Mouse (Mus musculus) megakaryocyte-erythroid progenitor cell, adult 5-6 weeks (primary cell): ENCODE measurements at regions not wholly inside any gene's neighbourhood (a gene's known extent, or its start where the extent isn't known, plus 50 kb on each side); places are given as distances from the start of the nearest gene placed in this dataset.
"Not testable (repeated sequence)": the region's sequence is repeated elsewhere in the genome, so short reads cannot be mapped to it uniquely, and the experiment has no call there.

ENCODE experiments used
- ATAC-seq: replicated peaks from 2 replicates; pipeline ENCODE4 v1.8.0; 2016; ENCODE audit warnings: mild to moderate bottlenecking, inconsistent platforms; ENCODE audit not compliant: severe bottlenecking, poor library complexity, low FRiP score, low TSS enrichment

- no peak for ATAC-seq
These were observed 211.6 kb downstream of the Dad1 start for GRCm38 (mm10) chr14:54042286-54042685.

- ATAC-seq, result no peak
These were observed 213.3 kb downstream of the Dad1 start for GRCm38 (mm10) chr14:54040644-54041043.

GRCm38 (mm10) chr14:54034516-54034915 lies 219.4 kb downstream of the Dad1 start:
- no peak for ATAC-seq

GRCm38 (mm10) chr14:54023552-54023951 lies 230.4 kb downstream of the Dad1 start:
- no peak for ATAC-seq

DNA sequence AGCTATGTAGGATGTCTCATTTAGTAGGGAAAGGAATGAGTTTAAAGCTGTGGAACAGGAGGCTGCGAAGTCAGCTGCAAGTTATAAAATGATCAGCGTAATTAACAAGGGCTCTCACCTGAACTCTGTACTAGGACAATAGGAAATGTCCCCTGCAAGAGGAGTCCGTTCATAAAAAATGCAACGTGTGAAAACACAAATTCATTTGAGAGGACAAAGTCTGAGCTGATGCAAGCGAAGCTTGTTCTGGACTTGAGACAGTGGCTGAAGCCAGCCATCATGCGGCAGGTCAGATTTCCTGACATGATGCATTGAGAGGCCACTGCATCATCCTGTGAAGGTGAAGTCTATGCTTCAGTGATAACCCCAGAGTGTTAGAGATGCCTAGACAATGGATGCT lies 232.5 kb downstream of the Dad1 start:
- no peak for ATAC-seq

GRCm38 (mm10) chr14:54014628-54015027 lies 239.3 kb downstream of the Dad1 start:
- no peak for ATAC-seq

DNA sequence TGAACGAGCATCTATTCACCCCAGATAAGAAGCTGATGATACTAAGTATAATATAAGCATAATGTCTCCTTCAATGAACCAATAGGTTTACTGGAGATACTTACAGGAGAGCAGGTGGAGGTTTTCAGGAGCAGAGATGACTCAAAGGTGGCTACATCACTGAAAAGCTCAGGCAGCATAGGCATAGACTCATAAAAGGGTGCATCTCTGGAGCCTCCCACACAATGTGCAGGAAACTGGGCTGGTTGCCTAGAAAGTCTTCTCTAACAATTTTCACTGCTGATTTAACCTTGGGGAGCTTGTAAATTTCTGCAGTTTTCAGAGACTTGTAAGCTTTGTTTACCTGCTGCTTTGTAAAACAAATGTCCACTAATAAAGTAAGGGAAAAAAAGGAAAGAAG lies 251.8 kb downstream of the Dad1 start:
- 0 out of 2 replicates have a peak, but pooled peaks have one; percentile 52 for ATAC-seq

DNA sequence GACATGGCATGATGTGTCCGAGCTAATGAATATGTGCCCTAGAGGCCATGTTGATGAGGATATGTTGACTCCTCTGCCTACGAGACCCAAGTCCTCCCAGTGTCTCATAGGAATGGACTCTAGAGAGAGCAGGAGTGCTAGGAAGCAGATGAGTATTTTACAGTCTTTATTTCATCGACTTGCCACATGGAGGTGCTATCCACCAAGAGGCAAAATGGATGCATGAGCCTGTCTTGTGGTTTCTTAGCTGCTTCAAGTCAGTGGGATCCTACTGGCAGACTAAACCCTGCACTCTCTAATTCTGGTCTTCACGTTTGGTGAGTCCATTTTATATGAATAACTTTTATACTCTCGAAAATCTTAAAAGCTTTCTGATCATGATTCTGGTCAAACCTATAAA lies 253.4 kb downstream of the Dad1 start:
- no peak for ATAC-seq

GRCm38 (mm10) chr14:53993427-53993826 lies 260.5 kb downstream of the Dad1 start:
- ATAC-seq, result no peak

GRCm38 (mm10) chr14:53992712-53993286 lies 261.1 kb downstream of the Dad1 start:
- ATAC-seq, result no peak

DNA sequence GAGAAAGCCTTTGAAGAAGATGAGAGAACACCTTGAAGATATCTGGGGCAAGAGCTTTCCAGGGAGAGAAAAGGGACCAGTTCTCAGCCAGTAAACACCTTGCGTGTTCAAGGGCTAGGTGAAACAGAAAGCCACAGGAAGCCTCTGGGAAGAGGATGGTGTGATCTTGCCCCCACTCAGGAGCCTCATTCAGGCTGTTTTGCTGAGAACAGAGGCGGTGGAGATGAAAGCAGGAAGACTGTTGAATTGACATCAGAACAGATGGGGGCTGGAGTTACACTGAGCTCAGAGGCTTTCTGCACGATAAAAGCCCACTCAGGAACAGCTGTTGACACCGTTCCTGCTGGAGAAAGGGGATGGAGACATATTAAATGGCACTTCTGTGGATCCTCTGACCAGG lies 262.5 kb downstream of the Dad1 start:
- no peak for ATAC-seq

- no peak for ATAC-seq
These were observed 273.1 kb downstream of the Dad1 start for GRCm38 (mm10) chr14:53980771-53981170.

GRCm38 (mm10) chr14:53961426-53961825 lies 292.5 kb downstream of the Dad1 start:
- ATAC-seq, result not testable (repeated sequence)

DNA sequence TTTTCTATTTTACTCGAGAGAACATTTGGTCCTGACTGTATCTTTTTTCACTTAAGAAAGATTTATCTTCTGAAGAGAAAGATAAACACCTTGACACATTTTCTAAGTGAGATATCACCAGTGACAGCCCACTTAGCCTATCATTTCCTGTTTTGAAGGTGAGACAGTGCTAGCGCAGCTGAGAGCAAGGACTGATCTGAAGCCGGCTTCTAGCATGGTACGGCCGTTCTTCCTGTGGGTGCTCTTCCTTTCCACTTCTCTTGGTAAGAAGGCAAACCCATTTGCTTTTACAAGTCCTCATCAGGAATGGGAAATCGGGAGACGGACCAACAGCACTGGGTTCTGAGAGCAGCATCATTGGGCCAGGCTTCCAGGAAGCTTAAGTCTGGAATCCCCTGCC lies 293.1 kb downstream of the Dad1 start:
- ATAC-seq, result peak; percentile 85

- ATAC-seq, result not testable (repeated sequence)
These were observed 318.1 kb downstream of the Dad1 start for GRCm38 (mm10) chr14:53935791-53936231.

DNA sequence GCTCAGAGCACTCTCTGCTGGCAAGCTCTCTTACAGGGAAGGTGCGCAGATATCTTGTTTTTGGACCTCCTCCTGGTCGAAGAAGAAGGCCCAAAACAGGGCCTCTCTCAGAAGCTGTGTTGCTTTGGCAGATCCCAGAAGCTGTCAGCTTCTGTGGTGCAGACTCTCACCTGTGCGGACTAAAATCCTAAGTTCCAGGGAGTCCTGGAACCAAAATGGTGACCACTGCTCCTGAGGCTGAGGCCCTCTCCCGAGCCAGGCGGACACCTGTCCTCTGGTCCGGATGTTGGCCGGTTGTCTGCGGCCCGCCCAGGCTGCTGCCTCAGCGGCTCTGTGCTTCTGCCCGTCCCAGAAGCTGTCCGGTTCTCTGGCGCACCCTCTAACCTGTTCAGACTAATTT lies 318.6 kb downstream of the Dad1 start:
- ATAC-seq, result not testable (repeated sequence)

- no peak for ATAC-seq
These were observed 343.0 kb downstream of the Dad1 start for GRCm38 (mm10) chr14:53910871-53911270.

DNA sequence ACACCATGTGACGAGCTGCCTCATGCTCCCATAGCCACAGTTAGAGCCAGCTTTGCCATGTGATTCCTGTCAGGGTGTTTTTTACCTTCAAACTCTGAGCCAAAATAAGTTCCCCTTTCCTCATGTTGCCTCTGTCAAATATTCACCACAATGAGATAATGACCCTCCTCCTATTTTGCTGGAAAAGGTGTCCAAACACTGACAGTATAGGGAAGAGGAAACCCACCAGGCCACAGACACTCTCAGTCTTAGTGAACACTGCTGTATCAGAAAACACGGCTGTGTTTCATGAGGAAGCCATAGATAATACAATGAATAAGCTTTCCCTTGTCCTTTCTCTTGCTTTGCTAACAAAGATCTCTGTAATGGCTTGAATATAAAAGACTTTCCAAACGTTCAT lies 349.3 kb downstream of the Dad1 start:
- ATAC-seq, result no peak

DNA sequence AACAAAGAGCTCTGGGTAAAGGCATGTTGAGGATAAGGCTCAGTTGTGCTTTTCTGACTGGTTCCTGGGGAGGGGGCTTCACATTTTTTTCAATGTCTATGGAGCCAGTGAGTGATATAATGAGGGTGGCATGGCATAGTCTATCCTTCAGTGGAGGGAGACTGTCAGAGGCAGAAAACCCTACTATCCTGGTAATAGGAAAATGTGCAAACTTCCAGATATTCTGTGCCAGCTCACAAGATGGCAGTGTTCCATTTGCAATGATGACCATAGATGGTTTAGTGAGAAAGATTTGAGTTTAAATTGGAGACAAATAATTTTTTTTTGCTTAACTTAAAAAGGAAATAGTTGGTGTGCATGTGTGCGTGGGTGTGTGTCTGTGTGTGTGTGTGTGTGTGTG lies 352.8 kb downstream of the Dad1 start:
- no peak for ATAC-seq

DNA sequence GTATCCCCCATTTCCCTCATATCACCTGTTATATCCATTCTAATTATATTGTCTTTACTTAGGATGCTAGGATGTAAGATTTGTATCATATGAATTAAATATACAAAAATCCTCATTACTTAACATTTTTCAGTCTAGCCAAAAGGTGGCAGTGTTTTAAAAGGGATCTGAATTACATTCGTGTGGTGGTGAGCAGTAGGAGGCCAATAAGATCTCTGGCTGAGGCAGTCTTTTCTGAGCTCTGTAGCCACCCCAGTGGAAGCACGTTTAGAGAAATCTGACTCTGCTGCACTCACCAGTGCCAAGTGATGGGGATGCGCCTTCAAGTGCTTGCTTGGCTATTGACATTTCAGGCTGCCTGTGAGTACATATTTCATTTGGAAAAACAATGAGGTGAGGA lies 372.6 kb downstream of the Dad1 start:
- peak; percentile 79 for ATAC-seq

- ATAC-seq, result no peak
These were observed 377.3 kb downstream of the Dad1 start for GRCm38 (mm10) chr14:53876581-53876980.

DNA sequence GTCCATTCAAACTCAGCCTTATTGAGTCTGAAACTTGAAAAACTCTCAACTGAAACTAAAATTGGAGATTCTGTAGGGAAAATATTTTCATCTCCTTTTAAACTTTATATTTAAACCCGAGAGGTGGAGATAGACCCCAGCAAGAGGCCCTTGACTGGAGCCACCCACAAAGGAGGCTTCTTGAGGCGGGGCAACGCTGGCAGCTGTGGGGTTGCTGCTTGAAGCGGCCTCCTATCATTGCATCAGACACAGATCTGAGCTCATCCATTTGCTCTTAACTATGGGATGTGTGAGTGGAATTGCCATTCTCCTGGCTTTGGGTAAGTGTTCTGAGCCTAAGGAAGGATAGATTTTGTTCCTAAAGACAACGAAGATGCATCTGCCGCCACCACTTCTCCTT lies 378.2 kb downstream of the Dad1 start:
- no peak for ATAC-seq
